Mouse (Mus musculus): ENCODE data around the gene Teddm3. TPM values are rescaled to one million over a fixed set of nuclear protein-coding genes. Genes with fewer than 3 reads are reported as not detected.
A peak's percentile ranks its signal among the peaks of the same experiment; 100 is the strongest.

Gene Teddm3
- total and polyA plus RNA-seq, 3 experiments: not detected

GRCm38 (mm10) chr16:21198529-21198928, 44.7 kb upstream of the Teddm3 start:
- TF ChIP-seq POLR2A (IDR thresholded peaks at IDR 0.05; ENCODE audit: control insufficient read depth in 1 of 2, insufficient read depth in 1 of 2, low read depth in 1 of 2, low read length in 2 of 2, poor library complexity in 1 of 2) (no peak), TBP (IDR thresholded peaks at IDR 0.05; ENCODE audit: low read depth, low read length) (no peak), EP300 (IDR thresholded peaks at IDR 0.05; ENCODE audit: low read depth in 1 of 2, low read length in 2 of 2) (no peak), USF1 (IDR thresholded peaks at IDR 0.05; ENCODE audit: low read depth, low read length) (no peak), ZNF384 (IDR thresholded peaks at IDR 0.05; ENCODE audit: low read depth, low read length) (peak; percentile 59; the same call in 1 of the 2 replicates), POLR2AphosphoS2 (IDR thresholded peaks at IDR 0.05; ENCODE audit: low read length) (no peak), POLR2AphosphoS5 (IDR thresholded peaks at IDR 0.05; ENCODE audit: borderline replicate concordance, low read depth, low read length) (no peak), UBTF (IDR thresholded peaks at IDR 0.05; ENCODE audit: borderline replicate concordance, insufficient read depth, low read depth, low read length) (no peak), MAX (IDR thresholded peaks at IDR 0.05; ENCODE audit: low read length) (no peak), MAFK (IDR thresholded peaks at IDR 0.05; ENCODE audit: borderline replicate concordance, low read depth, low read length) (no peak), MYB (IDR thresholded peaks at IDR 0.05; ENCODE audit: low read depth, low read length) (no peak), BHLHE40 (IDR thresholded peaks at IDR 0.05; ENCODE audit: borderline replicate concordance, low read depth, low read length) (no peak), ETS1 (IDR thresholded peaks at IDR 0.05; ENCODE audit: low read depth, low read length) (no peak), ZMIZ1 (IDR thresholded peaks at IDR 0.05; ENCODE audit: low read depth, low read length) (no peak), CHD1 (IDR thresholded peaks at IDR 0.05; ENCODE audit: low read depth, low read length) (no peak), E2F4 (IDR thresholded peaks at IDR 0.05; ENCODE audit: borderline replicate concordance, low read depth, low read length) (no peak), ELF1 (IDR thresholded peaks at IDR 0.05; ENCODE audit: low read depth, low read length) (no peak), MEF2A (IDR thresholded peaks at IDR 0.05; ENCODE audit: extremely low read depth, insufficient replicate concordance, low read depth, low read length, poor library complexity, severe bottlenecking) (no peak), MAZ (IDR thresholded peaks at IDR 0.05; ENCODE audit: low read depth, low read length) (no peak), CTCF (IDR thresholded peaks at IDR 0.05 in 2 of 3, conservative IDR thresholded peaks at IDR 0.05 in 1 of 3; ENCODE audit: control insufficient read depth in 1 of 3, insufficient read depth in 1 of 3, low read depth in 2 of 3, low read length in 3 of 3, poor library complexity in 1 of 3, severe bottlenecking in 1 of 3) (peak; percentile 73 to 89 (median 74)), RCOR1 (IDR thresholded peaks at IDR 0.05; ENCODE audit: low read depth, low read length) (no peak), KAT2A (conservative IDR thresholded peaks at IDR 0.05; ENCODE audit: low read depth, low read length) (no peak), SMC3 (IDR thresholded peaks at IDR 0.05; ENCODE audit: low read depth, low read length) (peak; percentile 86), ZC3H11A (IDR thresholded peaks at IDR 0.05; ENCODE audit: low read depth, low read length) (peak; percentile 75), NRF1 (IDR thresholded peaks at IDR 0.05; ENCODE audit: insufficient read depth, low read depth, low read length, poor library complexity, severe bottlenecking) (no peak), TCF12 (IDR thresholded peaks at IDR 0.05; ENCODE audit: low read depth, low read length) (no peak), RAD21 (IDR thresholded peaks at IDR 0.05; ENCODE audit: low read depth, low read length) (peak; percentile 78), GATA1 (IDR thresholded peaks at IDR 0.05; ENCODE audit: low read depth, low read length) (no peak), CHD2 (IDR thresholded peaks at IDR 0.05; ENCODE audit: low read length) (no peak), NELFE (IDR thresholded peaks at IDR 0.05; ENCODE audit: low read depth, low read length) (no peak), MYC (IDR thresholded peaks at IDR 0.05; ENCODE audit: low read depth, low read length) (no peak), GABPA (IDR thresholded peaks at IDR 0.05; ENCODE audit: low read depth, low read length) (no peak), TAL1 (IDR thresholded peaks at IDR 0.05; ENCODE audit: low read length) (no peak)
- H3K36me3 ChIP-seq (ENCODE audit: control insufficient read depth in 1 of 2, insufficient read depth in 2 of 2, low read length in 2 of 2): peaks cover 0 to 5% of the 10 kb centered on the region in 2 experiments; a peak in 2 of 4 replicates
- DNase-seq (ENCODE audit: low read depth, low spot score): peak; percentile 70
- H3K27ac ChIP-seq (ENCODE audit: control insufficient read depth, low read depth, low read length): no peak overlapping the region
- H3K9ac ChIP-seq (ENCODE audit: control insufficient read depth, low read depth, low read length, poor library complexity, severe bottlenecking): no peak overlapping the region
- peaks cover 0 to 7% of the 10 kb centered on the region in 2 experiments; a peak in 2 of 4 replicates for H3K27me3 ChIP-seq (ENCODE audit: control insufficient read depth in 1 of 2, insufficient read depth in 2 of 2, low read length in 2 of 2)
- peaks cover 0 to 15% of the 10 kb centered on the region in 2 experiments; a peak in 1 of 4 replicates for H3K4me1 ChIP-seq (ENCODE audit: control insufficient read depth in 1 of 2, insufficient read depth in 2 of 2, low read length in 2 of 2)
- H3K9me3 ChIP-seq (replicated peaks; ENCODE audit: insufficient read depth, low read length): no peaks in the 10 kb centered on the region
- no peak overlapping the region for H3K4me3 ChIP-seq (ENCODE audit: control insufficient read depth in 1 of 2, insufficient read depth in 1 of 2, low read depth in 2 of 2, low read length in 2 of 2)
- H3K79me2 ChIP-seq (ENCODE audit: control insufficient read depth, insufficient read depth, low read length, poor library complexity): no peaks in the 10 kb centered on the region

Measured in MEL (cell line).